Mouse (Mus musculus): ENCODE measurements around the gene Uchl5. TPM values are rescaled to one million over a fixed set of nuclear protein-coding genes. Genes with fewer than 3 reads are reported as not detected.

Gene Uchl5
- polyA plus RNA-seq (2017; shearing (Covaris generic)) = 80.4 TPM

GRCm38 (mm10) chr1:143776446-143777411 is at the start of gene Uchl5, which contains the start of gene Trove2:
Uchl5 (plus strand) TSS chr1:143777272.
Trove2 (minus strand) TSS chr1:143777068.

Other genes with a start within 250 kb of the Uchl5 start
- gene B3galt2, start 136.6 kb upstream of the Uchl5 start, polyA plus RNA-seq (2017; shearing (Covaris generic)) = 0.12 TPM
- 97.7 TPM for gene Cdc73, start 74.4 kb upstream of the Uchl5 start, polyA plus RNA-seq (2017; shearing (Covaris generic))
- 55.5 TPM for gene Glrx2, start 60.9 kb upstream of the Uchl5 start, polyA plus RNA-seq (2017; shearing (Covaris generic))
- gene Trove2, start 204 bp upstream of the Uchl5 start, polyA plus RNA-seq (2017; shearing (Covaris generic)) = 4.2 TPM
- gene Rgs2, start 226.9 kb downstream of the Uchl5 start, polyA plus RNA-seq (2017; shearing (Covaris generic)) = 407 TPM

All from naive thymus-derived CD4-positive, alpha-beta T cell, adult 5 months (primary cell).